Mouse (Mus musculus) spleen, postnatal 10 days (tissue): ENCODE measurements around the gene Adap2.
"Not testable (repeated sequence)": the region's sequence is repeated elsewhere in the genome, so short reads cannot be mapped to it uniquely, and the experiment has no call there.

Experiments used
- DNase-seq, 2 experiments: peaks; one replicate each; pipeline ENCODE4 v3.0.0; 2021 to 2022; ENCODE audit warnings: low spot score in 2 of 2

The Adap2 gene

DNA sequence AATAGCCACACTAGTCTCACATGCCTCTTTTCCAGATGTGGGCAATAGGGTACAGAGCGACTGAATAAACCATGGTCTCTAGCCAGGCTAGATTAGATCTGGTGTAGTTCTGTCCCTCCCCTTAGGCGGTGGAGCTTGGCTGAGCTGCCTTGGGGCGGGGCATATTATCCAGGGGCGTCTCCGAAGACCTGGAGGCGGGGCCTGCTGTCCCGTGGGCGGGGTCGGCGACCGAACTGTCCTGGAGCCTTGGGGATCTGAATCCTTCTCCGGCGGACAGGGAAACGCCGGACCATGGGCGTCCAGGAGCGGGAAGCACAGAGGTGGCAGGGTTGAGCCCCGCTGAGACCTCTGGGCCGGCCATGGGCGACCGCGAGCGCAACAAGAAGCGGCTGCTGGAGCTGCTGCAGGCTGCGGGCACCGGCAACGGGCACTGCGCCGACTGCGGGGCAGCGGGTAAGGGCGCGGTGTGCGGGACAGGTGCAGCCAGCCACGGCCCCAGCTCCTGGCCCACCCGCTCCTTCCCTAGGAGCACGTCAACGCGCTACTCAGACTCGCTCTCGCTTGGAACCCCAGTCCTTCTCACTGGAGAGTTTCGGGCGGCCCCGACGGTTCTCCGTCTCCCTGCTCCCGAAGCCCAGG is at the start of gene Adap2:
Gene Adap2, plus strand, starts transcription at position 249 of the 639 bp plus-strand sequence.
- DNase-seq = peak; percentile 83 to 91

GRCm38 (mm10) chr11:80104407-80104806 is 49.5 kb upstream of the Adap2 start:
- no peak for DNase-seq

DNA sequence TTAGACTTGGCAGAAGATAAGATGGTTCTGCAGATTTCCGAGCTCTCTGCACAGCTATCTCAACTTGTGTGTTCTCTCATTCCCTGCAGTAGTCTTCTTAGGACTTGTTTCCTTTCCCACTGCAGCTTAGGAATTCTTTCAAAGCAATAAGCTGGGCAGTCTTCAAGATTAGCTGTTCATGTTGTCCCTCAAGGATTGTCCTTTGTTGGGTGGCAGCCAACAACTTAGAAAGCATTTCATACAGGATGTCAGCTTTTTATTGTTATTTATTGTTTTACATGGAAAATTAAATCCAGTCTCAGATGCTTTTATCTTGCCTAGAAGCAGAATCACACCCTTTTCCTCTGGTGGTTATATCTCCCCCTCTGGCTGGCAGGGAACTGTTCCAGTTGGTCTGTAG is 37.5 kb upstream of the Adap2 start:
- no peak for DNase-seq

GRCm38 (mm10) chr11:80132050-80132449 is 21.9 kb upstream of the Adap2 start:
- no peak for DNase-seq

- no peak for DNase-seq
Observed at GRCm38 (mm10) chr11:80134744-80135143, 19.2 kb upstream of the Adap2 start.

GRCm38 (mm10) chr11:80135954-80136683 is 17.8 kb upstream of the Adap2 start:
- no peak for DNase-seq

DNA sequence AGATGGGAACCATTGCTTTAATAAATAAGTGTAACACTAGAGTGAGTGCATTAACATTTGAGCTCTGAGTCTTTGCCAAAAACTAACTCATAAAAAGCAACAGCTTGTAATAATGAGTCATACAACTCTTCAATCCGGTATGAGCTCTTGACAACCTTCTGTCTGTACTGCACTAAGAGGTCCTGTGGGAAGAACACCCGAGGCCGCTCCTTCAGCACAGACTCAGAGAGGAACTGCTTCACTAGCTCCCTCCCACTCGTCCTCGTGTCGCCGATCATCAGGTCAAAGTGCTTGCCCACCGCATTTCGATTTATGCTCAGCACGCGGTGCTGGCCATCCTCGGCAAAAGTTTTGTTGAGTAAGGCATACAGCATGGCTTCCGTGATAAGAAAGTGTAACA is 17.1 kb upstream of the Adap2 start:
- DNase-seq = no peak

GRCm38 (mm10) chr11:80137773-80138172 is 16.1 kb upstream of the Adap2 start:
- no peak for DNase-seq

- peak; percentile 73 to 82 for DNase-seq
Observed at GRCm38 (mm10) chr11:80141825-80142521, 11.9 kb upstream of the Adap2 start, which contains the start of gene Tefm. TSS of gene Tefm (minus strand) at chr11:80142175.

DNA sequence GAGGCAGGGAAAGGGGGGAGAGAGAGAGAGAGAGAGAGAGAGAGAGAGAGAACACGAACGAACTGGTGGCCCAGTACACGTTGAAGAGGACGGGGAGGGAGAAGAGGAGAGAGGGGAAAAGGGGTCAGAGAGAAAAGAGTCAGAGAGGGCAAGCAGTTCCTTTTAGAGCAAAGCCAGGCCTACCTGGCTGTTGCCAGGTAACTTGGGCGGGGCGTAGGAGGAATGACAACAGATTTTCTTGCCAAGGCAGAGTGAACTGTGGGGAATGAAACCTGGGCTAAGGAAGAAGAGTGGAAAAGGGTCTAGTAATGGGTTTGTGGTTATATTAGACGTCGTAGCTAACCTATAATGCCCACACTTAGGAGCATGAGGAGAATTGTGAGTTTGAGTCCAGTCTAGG is 11.0 kb upstream of the Adap2 start:
- DNase-seq = no peak

DNA sequence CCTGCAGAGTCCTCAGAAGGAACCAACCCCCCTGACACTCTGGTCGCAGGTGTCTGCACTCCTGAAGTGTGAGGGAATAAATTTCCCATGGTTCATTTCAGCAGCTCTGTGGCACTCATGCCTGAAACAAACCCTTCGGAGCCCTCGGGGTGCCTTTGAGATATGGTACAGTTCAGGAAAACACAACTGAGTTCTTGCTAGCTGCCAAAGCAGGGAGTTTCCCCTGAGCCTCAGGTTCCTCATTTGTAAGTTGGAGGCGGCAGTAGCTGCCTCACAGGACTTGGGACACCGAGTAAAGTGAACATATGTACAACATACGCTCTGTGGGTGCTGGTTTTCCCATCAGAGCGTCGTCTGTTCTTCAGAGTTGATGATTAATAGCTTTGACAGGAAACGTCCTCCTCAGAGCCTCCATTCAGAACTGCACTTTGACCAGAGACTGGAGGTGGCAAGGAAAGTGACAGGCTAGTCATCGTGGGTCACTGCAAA is 8.1 kb upstream of the Adap2 start:
- peak; percentile 16 to 54 for DNase-seq

DNA sequence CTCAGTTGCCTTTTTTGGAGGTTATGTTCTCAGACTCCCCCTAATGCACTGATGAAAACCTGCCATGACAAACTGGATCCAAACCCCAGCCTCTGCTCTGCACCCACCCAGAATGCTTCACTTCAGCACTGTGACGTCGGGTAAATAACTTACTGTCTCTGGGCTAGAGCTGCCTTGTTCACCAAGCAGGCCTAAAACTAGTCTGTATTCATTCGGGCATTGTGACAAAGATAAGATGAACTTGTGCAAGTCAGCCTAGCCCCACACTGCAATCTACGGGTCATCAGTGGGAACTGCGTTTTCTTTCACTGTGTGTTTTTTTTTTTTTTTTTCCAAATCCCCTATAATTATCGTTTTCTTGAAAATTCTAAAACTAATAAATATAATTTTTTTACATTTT is 6.2 kb upstream of the Adap2 start:
- DNase-seq = no peak

GRCm38 (mm10) chr11:80148313-80148712 is 5.6 kb upstream of the Adap2 start:
- DNase-seq = no peak

- DNase-seq = not testable (repeated sequence)
Observed at GRCm38 (mm10) chr11:80148974-80149373, 4.9 kb upstream of the Adap2 start.

DNA sequence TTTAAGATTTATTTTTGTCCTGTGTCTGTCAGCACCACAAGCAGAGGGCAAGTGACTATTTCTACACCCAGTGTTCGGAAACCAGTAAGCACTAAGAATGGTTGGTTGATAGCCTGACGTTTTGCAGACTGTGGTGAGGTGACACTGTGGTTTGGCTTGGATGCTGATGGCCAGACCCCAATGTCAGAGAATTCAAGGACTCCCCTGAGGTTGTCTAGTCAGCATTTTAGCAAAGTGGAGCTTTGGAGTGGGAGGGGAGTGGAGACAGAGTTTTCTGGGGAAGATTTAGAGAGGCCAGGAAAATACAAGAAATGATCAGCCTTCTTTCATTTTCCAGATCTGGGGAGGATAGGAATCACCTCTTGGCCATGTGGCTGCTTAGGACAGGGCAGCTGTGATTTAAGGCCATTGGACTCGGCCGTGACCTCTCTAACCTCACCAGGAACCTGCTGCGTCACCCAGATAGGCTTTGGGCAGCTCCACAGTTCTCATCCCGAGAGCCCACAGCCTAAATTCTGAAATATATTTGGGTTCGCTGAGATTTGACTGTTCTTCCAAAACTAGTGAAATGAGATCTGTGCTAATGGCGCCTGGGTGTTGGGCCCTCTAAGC is 4.4 kb upstream of the Adap2 start:
- no peak for DNase-seq

GRCm38 (mm10) chr11:80150566-80150965 is 3.3 kb upstream of the Adap2 start:
- DNase-seq = no peak

GRCm38 (mm10) chr11:80151541-80151940 is 2.4 kb upstream of the Adap2 start:
- no peak for DNase-seq

- DNase-seq = no peak
Observed at GRCm38 (mm10) chr11:80152376-80152775, 1.5 kb upstream of the Adap2 start.

GRCm38 (mm10) chr11:80154501-80154900 is 596 bp downstream of the Adap2 start:
- no peak for DNase-seq

DNA sequence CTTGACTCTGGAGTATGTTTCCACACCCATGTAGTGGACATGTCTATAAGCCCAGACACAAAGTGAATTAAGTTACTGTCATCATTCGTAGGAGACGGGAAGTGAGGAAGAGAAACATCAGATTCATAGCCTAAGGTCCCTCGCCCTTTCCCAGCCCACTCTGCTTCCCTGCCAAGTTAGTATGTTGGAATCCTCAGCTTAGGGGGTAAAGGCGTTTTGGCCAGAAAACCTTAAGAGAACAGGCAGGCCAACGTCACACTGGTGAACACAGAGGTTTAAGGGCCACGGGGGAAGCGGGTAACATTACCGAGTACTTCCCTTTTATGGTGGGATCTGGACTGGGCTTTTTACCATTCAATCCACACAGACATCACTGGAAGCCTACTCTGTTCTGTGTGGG is 1.6 kb downstream of the Adap2 start:
- DNase-seq = no peak

GRCm38 (mm10) chr11:80155961-80156360 is 2.1 kb downstream of the Adap2 start:
- no peak for DNase-seq

GRCm38 (mm10) chr11:80156841-80157240 is 2.9 kb downstream of the Adap2 start:
- no peak for DNase-seq
